Mouse (Mus musculus): Measurements from ENCODE around the gene Mta2. TPM values are rescaled to one million over a fixed set of nuclear protein-coding genes. Genes with fewer than 3 reads are reported as not detected.
A peak's percentile ranks its signal among the peaks of the same experiment; 100 is the strongest.

Gene Mta2
- polyA plus RNA-seq, 1 experiment from 2014 or later, result 175 TPM

GRCm38 (mm10) chr19:8974638-8975037 lies 33.0 kb downstream of the Mta2 start:
- Histone ChIP-seq H3K36me3 (ENCODE audit: control insufficient read depth, insufficient read depth) (peaks cover 65% of the 10 kb centered on the region), H3K4me2 (ENCODE audit: low read length) (no peak overlapping the region), H3K9me3 (ENCODE audit: control insufficient read depth, low read length) (no peaks in the 10 kb centered on the region), H3K9ac (replicated peaks; ENCODE audit: low read depth, low read length) (no peak overlapping the region), H3K4me3 (replicated peaks; ENCODE audit: low read length) (no peak overlapping the region), H3K27ac (ENCODE audit: low read length) (no peak overlapping the region), H3K4me1 (replicated peaks; ENCODE audit: control insufficient read depth, insufficient read depth, low read length) (no peaks in the 10 kb centered on the region), H3K27me3 (replicated peaks; ENCODE audit: control insufficient read depth, insufficient read depth, low read length) (no peaks in the 10 kb centered on the region)
- 87% methylated on average over 1 of the region's 1 CpGs for WGBS
- no peak for ATAC-seq

- Histone ChIP-seq H3K9me3 (ENCODE audit: control insufficient read depth, low read length) (no peaks in the 10 kb centered on the region), H3K4me3 (replicated peaks; ENCODE audit: low read length) (no peak overlapping the region), H3K36me3 (ENCODE audit: control insufficient read depth, insufficient read depth) (peaks cover 63% of the 10 kb centered on the region), H3K27me3 (replicated peaks; ENCODE audit: control insufficient read depth, insufficient read depth, low read length) (no peaks in the 10 kb centered on the region), H3K4me1 (replicated peaks; ENCODE audit: control insufficient read depth, insufficient read depth, low read length) (no peaks in the 10 kb centered on the region), H3K27ac (ENCODE audit: low read length) (no peak overlapping the region), H3K9ac (replicated peaks; ENCODE audit: low read depth, low read length) (no peak overlapping the region), H3K4me2 (ENCODE audit: low read length) (no peak overlapping the region)
- no peak for ATAC-seq
- 94% methylated on average over 2 of the region's 2 CpGs for WGBS
Observed at GRCm38 (mm10) chr19:8975491-8975890, 33.8 kb downstream of the Mta2 start.

- no peak overlapping the region for H3K4me2 ChIP-seq (ENCODE audit: low read length)
- H3K27ac ChIP-seq (ENCODE audit: low read length), result no peak overlapping the region
- H3K4me1 ChIP-seq (replicated peaks; ENCODE audit: control insufficient read depth, insufficient read depth, low read length), result peaks cover 7% of the 10 kb centered on the region
- H3K4me3 ChIP-seq (replicated peaks; ENCODE audit: low read length), result no peak overlapping the region
- 43% methylated on average over 3 of the region's 3 CpGs for WGBS
- ATAC-seq, result peak; percentile 41; the same call in 1 of the 2 replicates
- peaks cover 54% of the 10 kb centered on the region for H3K36me3 ChIP-seq (ENCODE audit: control insufficient read depth, insufficient read depth)
- no peaks in the 10 kb centered on the region for H3K9me3 ChIP-seq (ENCODE audit: control insufficient read depth, low read length)
- H3K9ac ChIP-seq (replicated peaks; ENCODE audit: low read depth, low read length), result no peak overlapping the region
- H3K27me3 ChIP-seq (replicated peaks; ENCODE audit: control insufficient read depth, insufficient read depth, low read length), result no peaks in the 10 kb centered on the region
Observed at GRCm38 (mm10) chr19:8976535-8976934, 34.9 kb downstream of the Mta2 start.

DNA sequence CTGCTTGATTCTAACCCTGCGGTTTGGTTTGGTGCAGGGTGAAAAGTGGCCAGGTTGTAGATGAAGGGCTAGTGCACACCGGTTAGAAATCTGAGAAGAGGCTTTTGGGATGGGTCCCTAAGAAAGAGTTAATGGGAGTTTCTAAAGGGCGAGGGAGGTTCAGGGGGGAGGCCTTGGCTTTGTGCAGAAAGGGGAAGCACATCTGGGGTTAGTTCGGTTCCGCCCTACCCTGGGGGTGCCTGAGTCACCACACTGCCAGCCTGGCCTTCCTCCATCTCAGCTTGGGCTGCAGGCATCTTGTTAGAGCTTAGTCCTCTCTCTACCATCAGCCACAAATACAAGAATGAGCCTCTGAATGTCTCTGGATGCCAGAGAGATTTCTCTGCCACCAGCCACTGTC lies 39.1 kb downstream of the Mta2 start:
- no peak overlapping the region for H3K27ac ChIP-seq (ENCODE audit: low read length)
- no peaks in the 10 kb centered on the region for H3K27me3 ChIP-seq (replicated peaks; ENCODE audit: control insufficient read depth, insufficient read depth, low read length)
- no peak for ATAC-seq
- H3K4me2 ChIP-seq (ENCODE audit: low read length), result no peak overlapping the region
- WGBS, result 56% methylated on average over 5 of the region's 5 CpGs
- no peaks in the 10 kb centered on the region for H3K9me3 ChIP-seq (ENCODE audit: control insufficient read depth, low read length)
- no peak overlapping the region for H3K4me3 ChIP-seq (replicated peaks; ENCODE audit: low read length)
- peaks cover 30% of the 10 kb centered on the region for H3K4me1 ChIP-seq (replicated peaks; ENCODE audit: control insufficient read depth, insufficient read depth, low read length)
- H3K36me3 ChIP-seq (ENCODE audit: control insufficient read depth, insufficient read depth), result peaks cover 18% of the 10 kb centered on the region
- no peak overlapping the region for H3K9ac ChIP-seq (replicated peaks; ENCODE audit: low read depth, low read length)

DNA sequence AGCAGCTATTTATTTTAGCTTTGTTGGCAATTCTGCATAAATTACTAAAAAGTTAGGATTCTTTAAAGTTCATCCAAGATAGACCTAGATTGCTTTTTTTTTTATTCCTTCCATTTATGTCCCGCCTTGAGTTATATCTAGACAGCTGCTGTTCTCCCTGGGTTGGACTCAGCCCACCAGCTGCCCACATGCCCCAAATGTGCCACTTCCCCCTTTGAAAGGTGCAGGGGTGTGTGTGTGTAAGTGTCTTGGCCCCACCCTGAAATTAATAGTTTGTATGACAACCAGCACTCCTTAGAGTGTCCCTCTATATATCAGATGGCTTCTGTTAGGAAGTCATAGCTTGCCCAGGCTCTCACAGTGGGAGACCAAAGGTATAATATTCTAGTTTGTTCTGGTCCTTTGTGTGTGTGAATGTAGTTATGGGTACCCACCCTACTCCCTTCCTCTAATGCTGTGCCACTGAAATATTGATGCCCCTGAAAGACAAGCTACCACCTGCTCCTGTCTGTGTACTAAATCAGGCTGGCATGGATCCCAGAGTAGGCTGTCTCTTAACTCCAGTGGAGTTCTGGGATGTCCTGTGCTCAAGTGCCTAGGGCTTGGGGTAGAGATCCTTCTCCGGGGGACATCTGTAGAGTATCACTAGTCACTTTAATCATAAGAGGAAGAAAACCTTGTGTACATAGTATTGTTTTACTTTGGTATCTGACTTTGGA lies 39.9 kb downstream of the Mta2 start:
- Histone ChIP-seq H3K27ac (ENCODE audit: low read length) (no peak overlapping the region), H3K27me3 (replicated peaks; ENCODE audit: control insufficient read depth, insufficient read depth, low read length) (no peaks in the 10 kb centered on the region), H3K4me2 (ENCODE audit: low read length) (no peak overlapping the region), H3K4me3 (replicated peaks; ENCODE audit: low read length) (no peak overlapping the region), H3K36me3 (ENCODE audit: control insufficient read depth, insufficient read depth) (peaks cover 18% of the 10 kb centered on the region), H3K9me3 (ENCODE audit: control insufficient read depth, low read length) (no peaks in the 10 kb centered on the region), H3K4me1 (replicated peaks; ENCODE audit: control insufficient read depth, insufficient read depth, low read length) (peaks cover 30% of the 10 kb centered on the region), H3K9ac (replicated peaks; ENCODE audit: low read depth, low read length) (no peak overlapping the region)
- ATAC-seq, result peak; percentile 19; the same call in 1 of the 2 replicates
- WGBS, result 68% methylated on average over 2 of the region's 2 CpGs

GRCm38 (mm10) chr19:8982303-8983149 lies 40.9 kb downstream of the Mta2 start:
- H3K4me2 ChIP-seq (ENCODE audit: low read length), result no peak overlapping the region
- H3K27ac ChIP-seq (ENCODE audit: low read length), result no peak overlapping the region
- H3K9ac ChIP-seq (replicated peaks; ENCODE audit: low read depth, low read length), result no peak overlapping the region
- peaks cover 13% of the 10 kb centered on the region for H3K36me3 ChIP-seq (ENCODE audit: control insufficient read depth, insufficient read depth)
- no peak overlapping the region for H3K4me3 ChIP-seq (replicated peaks; ENCODE audit: low read length)
- peaks cover 30% of the 10 kb centered on the region for H3K4me1 ChIP-seq (replicated peaks; ENCODE audit: control insufficient read depth, insufficient read depth, low read length)
- 57% methylated on average over 5 of the region's 5 CpGs for WGBS
- H3K27me3 ChIP-seq (replicated peaks; ENCODE audit: control insufficient read depth, insufficient read depth, low read length), result no peaks in the 10 kb centered on the region
- ATAC-seq, result no peak
- H3K9me3 ChIP-seq (ENCODE audit: control insufficient read depth, low read length), result no peaks in the 10 kb centered on the region

DNA sequence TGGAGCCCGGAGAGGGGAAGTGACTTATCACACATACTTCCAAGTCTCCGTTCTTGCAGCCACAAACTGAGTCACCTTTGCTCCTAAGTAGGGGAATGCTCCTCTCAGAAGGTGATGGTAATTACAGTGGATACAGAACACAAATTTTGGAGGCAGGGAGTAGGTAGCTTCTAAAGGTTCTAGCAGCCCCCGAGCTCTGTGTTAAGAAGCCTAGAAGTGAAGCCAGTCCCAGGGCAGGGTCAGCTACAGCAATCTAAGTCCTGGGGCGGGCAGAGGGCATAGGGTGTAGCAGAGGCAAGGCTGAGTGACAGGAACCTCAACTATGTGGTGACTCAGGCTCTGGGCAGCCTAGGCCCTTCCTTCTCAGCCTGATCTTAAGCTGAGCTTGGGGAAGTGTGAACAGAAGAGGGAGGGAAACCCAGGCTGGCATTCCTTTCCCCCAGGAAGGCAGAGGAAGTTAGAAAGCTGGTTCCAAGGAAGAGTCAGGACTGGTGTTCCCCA lies 41.5 kb downstream of the Mta2 start:
- H3K4me1 ChIP-seq (replicated peaks; ENCODE audit: control insufficient read depth, insufficient read depth, low read length), result peaks cover 30% of the 10 kb centered on the region

GRCm38 (mm10) chr19:8984255-8984868 lies 42.7 kb downstream of the Mta2 start:
- WGBS, result 1% methylated on average over 7 of the region's 7 CpGs
- H3K4me3 ChIP-seq (replicated peaks; ENCODE audit: low read length), result no peak overlapping the region
- peak; percentile 79 for ATAC-seq

More for the DNA sequence above, 41.5 kb downstream of the Mta2 start:
- Histone ChIP-seq H3K9me3 (ENCODE audit: control insufficient read depth, low read length) (no peaks in the 10 kb centered on the region), H3K27me3 (replicated peaks; ENCODE audit: control insufficient read depth, insufficient read depth, low read length) (0 out of 2 replicates have a peak, but pooled peaks cover 5% of the 10 kb centered on the region), H3K27ac (ENCODE audit: low read length) (no peak overlapping the region), H3K4me3 (replicated peaks; ENCODE audit: low read length) (no peak overlapping the region), H3K36me3 (ENCODE audit: control insufficient read depth, insufficient read depth) (peaks cover 9% of the 10 kb centered on the region), H3K4me2 (ENCODE audit: low read length) (no peak overlapping the region), H3K9ac (replicated peaks; ENCODE audit: low read depth, low read length) (no peak overlapping the region)
- 61% methylated on average over 4 of the region's 4 CpGs for WGBS
- no peak for ATAC-seq

GRCm38 (mm10) chr19:8985891-8986290 lies 44.2 kb downstream of the Mta2 start:
- Histone ChIP-seq H3K4me2 (ENCODE audit: low read length) (no peak overlapping the region), H3K4me1 (replicated peaks; ENCODE audit: control insufficient read depth, insufficient read depth, low read length) (peaks cover 48% of the 10 kb centered on the region), H3K4me3 (replicated peaks; ENCODE audit: low read length) (no peak overlapping the region), H3K9ac (replicated peaks; ENCODE audit: low read depth, low read length) (no peak overlapping the region), H3K36me3 (ENCODE audit: control insufficient read depth, insufficient read depth) (no peaks in the 10 kb centered on the region; the same call in 1 of the 2 replicates), H3K9me3 (ENCODE audit: control insufficient read depth, low read length) (no peaks in the 10 kb centered on the region), H3K27me3 (replicated peaks; ENCODE audit: control insufficient read depth, insufficient read depth, low read length) (peaks cover 14% of the 10 kb centered on the region), H3K27ac (ENCODE audit: low read length) (no peak overlapping the region)
- 59% methylated on average over 5 of the region's 5 CpGs for WGBS
- no peak for ATAC-seq

More at GRCm38 (mm10) chr19:8984255-8984868, 42.7 kb downstream of the Mta2 start:
- peak overlapping the region; percentile 42; the same call in 1 of the 2 replicates for H3K27ac ChIP-seq (ENCODE audit: low read length)
- no peak overlapping the region for H3K9ac ChIP-seq (replicated peaks; ENCODE audit: low read depth, low read length)
- H3K27me3 ChIP-seq (replicated peaks; ENCODE audit: control insufficient read depth, insufficient read depth, low read length), result peaks cover 9% of the 10 kb centered on the region; the same call in 1 of the 2 replicates
- H3K36me3 ChIP-seq (ENCODE audit: control insufficient read depth, insufficient read depth), result no peaks in the 10 kb centered on the region; the same call in 1 of the 2 replicates
- no peaks in the 10 kb centered on the region for H3K9me3 ChIP-seq (ENCODE audit: control insufficient read depth, low read length)
- peak overlapping the region; percentile 29 for H3K4me2 ChIP-seq (ENCODE audit: low read length)
- peaks cover 38% of the 10 kb centered on the region for H3K4me1 ChIP-seq (replicated peaks; ENCODE audit: control insufficient read depth, insufficient read depth, low read length)
